Mouse (Mus musculus) c-Kit-positive CD71-negative TER-119-negative erythroid progenitor cells, embryonic 14.5 days (primary cell): ENCODE data around the gene Gm49336.
A peak's percentile ranks its signal among the peaks of the same experiment; 100 is the strongest.

Experiments
- DNase-seq: peaks from one replicate; pipeline ENCODE4 v3.0.0-alpha.2; 2013; ENCODE audit warnings: low read depth

The Gm49336 gene

GRCm38 (mm10) chr14:60251281-60252003 is at the start of gene Gm49336, which contains the start of gene Nupl1:
TSS of gene Gm49336 (minus strand) at chr14:60251507.
TSS of gene Nupl1 (minus strand) at chr14:60251431.
- peak; percentile 99 for DNase-seq

GRCm38 (mm10) chr14:60301024-60301423 is 49.7 kb upstream of the Gm49336 start:
- no peak for DNase-seq

- DNase-seq: no peak
Measured at GRCm38 (mm10) chr14:60300224-60300991, 49.1 kb upstream of the Gm49336 start.

GRCm38 (mm10) chr14:60295531-60295930 is 44.2 kb upstream of the Gm49336 start:
- DNase-seq: no peak

GRCm38 (mm10) chr14:60290363-60290762 is 39.1 kb upstream of the Gm49336 start:
- no peak for DNase-seq

GRCm38 (mm10) chr14:60286194-60286863 is 35.0 kb upstream of the Gm49336 start:
- no peak for DNase-seq

- no peak for DNase-seq
Measured at GRCm38 (mm10) chr14:60275301-60276276, 24.3 kb upstream of the Gm49336 start.

GRCm38 (mm10) chr14:60273346-60273745 is 22.0 kb upstream of the Gm49336 start:
- DNase-seq: no peak

- no peak for DNase-seq
Measured at GRCm38 (mm10) chr14:60269333-60269732, 18.0 kb upstream of the Gm49336 start.

- DNase-seq: peak; percentile 98
Measured at GRCm38 (mm10) chr14:60264990-60265876, 13.9 kb upstream of the Gm49336 start, which contains the start of gene Mtmr6. TSS of gene Mtmr6 (plus strand) at chr14:60265228.

GRCm38 (mm10) chr14:60262316-60262715 is 11.0 kb upstream of the Gm49336 start:
- no peak for DNase-seq

- DNase-seq: no peak
Measured at GRCm38 (mm10) chr14:60257851-60258250, 6.5 kb upstream of the Gm49336 start.

- no peak for DNase-seq
Measured at GRCm38 (mm10) chr14:60257101-60257500, 5.8 kb upstream of the Gm49336 start.

- DNase-seq: no peak
Measured at GRCm38 (mm10) chr14:60256356-60256755, 5.0 kb upstream of the Gm49336 start.

GRCm38 (mm10) chr14:60254774-60255173 is 3.5 kb upstream of the Gm49336 start:
- no peak for DNase-seq

GRCm38 (mm10) chr14:60253466-60253865 is 2.2 kb upstream of the Gm49336 start:
- no peak for DNase-seq

- no peak for DNase-seq
Measured at GRCm38 (mm10) chr14:60252004-60253000, 995 bp upstream of the Gm49336 start.

GRCm38 (mm10) chr14:60250879-60251278 is 428 bp downstream of the Gm49336 start:
- DNase-seq: no peak

- no peak for DNase-seq
Measured at GRCm38 (mm10) chr14:60250366-60250765, 941 bp downstream of the Gm49336 start.
